Mouse (Mus musculus) heart, adult 9 months (tissue): ENCODE results near the gene Pilra.
"Not testable (repeated sequence)": the region's sequence is repeated elsewhere in the genome, so short reads cannot be mapped to it uniquely, and the experiment has no call there.

Experiments used
- DNase-seq, 2 experiments: peaks; one replicate each; pipeline ENCODE4 v3.0.0; 2022; ENCODE audit warnings: low spot score in 2 of 2

The Pilra gene

DNA sequence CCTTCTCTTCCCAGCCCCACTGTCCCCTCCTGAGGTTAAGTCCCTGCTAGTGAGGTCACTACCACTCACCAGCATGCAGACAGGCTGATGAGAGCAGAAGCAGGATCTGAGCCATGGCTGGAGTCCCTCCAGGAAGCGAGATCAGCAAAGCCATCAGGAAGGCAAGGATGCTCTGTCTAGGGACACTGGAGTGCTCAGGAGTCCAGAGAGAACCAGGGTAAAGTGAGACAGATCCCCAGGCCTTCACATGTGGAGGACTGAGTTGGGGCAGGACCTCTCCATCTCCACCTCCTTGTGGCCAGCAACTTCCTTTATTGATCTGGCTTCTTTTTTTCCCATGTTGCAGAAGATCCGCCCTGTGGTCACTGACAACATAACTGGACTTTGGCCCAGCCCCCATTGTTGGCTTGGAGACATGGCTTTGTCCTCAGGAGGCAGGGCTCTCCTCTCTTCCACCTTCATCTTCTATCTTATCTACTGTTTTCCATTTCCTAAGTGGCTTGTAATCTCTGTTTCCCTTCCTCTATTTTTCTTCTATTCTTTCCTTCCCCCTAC, at the start of gene Pilra:
Pilra (minus strand) TSS at position 316 of the 555 bp plus-strand sequence.
- DNase-seq = not testable (repeated sequence)

DNA sequence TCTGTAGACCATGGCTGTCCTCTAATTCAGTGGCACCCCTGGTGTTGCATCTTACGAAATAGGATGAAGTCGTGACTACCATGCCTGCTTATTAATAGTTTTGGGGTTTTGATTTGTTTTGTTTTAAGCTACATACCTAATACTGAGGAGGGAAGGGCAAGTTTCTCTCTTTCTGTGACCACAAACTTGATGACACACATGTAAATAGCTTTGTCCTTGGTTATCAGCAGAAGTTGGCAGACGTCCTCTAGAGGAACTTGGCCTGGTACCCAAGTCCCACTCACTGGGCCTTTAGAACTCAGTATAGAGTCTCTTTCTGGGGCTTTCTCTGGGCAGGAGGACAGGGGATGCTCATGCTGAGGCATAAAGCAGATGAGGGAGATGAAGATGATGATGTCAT, 47.3 kb upstream of the Pilra start:
- DNase-seq = no peak

DNA sequence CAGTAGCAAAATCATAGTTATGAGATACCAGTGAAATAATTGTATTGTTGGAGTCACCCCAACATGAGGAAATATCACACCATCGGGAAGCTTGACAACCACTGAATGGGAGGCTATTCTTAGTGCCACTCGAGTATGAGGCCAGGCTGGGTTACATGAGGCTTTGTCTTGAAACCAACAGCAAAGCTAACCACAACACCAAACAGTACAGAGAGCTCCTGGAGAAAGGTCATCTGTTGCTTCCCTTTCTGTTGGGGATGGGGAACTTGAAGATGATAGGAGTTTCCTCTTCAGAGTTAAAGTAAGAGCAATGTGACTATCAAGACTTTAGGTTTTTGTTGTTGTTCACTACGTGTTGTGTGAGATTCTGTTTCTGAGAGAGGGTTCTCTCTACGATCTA, 46.8 kb upstream of the Pilra start:
- no peak for DNase-seq

DNA sequence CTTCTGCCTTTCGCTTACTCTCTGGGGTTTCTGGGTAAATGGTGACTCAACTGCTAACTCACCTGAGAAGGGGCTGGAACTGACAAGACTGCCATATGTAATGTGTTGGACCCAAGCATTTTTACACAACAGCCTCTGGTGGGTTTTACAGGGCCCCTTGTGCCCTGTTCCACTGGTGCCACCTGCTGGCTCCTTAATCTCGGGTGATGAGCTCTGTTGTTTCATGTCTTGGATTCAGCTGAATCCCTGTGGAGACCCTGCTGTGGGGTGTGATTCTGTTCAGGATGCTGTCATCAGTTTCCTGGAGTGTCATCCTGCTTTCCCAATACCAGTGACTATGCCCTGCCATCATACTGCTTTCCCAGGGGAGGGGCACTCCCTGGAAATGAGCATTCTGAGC, 41.8 kb upstream of the Pilra start:
- DNase-seq = no peak

- no peak for DNase-seq
Observed at GRCm38 (mm10) chr5:137875054-137875453, 39.0 kb upstream of the Pilra start.

GRCm38 (mm10) chr5:137872381-137872702, 36.3 kb upstream of the Pilra start:
- DNase-seq = not testable (repeated sequence)

- not testable (repeated sequence) for DNase-seq
Observed at GRCm38 (mm10) chr5:137871644-137872380, 35.7 kb upstream of the Pilra start, which contains the start of gene Pilrb2. TSS of gene Pilrb2 (minus strand) at chr5:137871815.

DNA sequence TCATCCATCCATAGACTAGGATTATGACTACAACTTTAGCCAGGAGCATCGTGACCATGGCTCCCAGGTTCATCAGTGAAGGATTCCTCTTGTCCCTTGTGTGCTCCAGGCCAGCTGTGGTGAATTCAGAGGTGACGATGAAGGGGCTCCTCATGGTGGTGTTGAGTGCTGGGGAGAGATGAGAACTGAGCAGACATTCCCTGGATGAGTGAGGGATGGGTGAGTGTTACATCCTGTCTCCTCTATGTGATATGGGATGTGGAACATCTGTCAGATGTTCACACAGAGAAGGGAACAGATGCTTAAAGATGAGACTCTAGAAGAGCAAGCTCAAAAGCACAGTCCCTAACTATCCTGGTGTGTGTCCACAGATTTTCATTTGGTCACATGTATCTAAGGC, 32.5 kb upstream of the Pilra start:
- not testable (repeated sequence) for DNase-seq

DNA sequence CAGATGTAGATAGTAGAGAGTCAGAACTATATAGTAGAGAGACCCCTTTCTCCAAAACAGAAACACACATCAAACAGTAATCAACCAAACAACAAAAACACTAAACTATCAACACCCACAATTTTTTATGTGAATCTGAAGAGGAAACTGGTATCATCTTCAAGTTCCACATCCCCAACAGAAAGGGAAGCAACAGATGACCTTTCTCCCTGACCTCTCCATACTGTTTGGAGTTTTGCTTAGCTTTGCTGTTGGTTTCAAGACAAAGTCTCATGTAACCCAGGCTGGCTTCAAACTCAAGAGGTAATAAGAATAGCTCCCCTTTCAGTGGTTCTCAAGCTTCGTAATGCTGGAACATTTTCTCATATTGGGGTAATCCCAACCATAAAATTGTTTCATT, 27.9 kb upstream of the Pilra start:
- DNase-seq = not testable (repeated sequence)

DNA sequence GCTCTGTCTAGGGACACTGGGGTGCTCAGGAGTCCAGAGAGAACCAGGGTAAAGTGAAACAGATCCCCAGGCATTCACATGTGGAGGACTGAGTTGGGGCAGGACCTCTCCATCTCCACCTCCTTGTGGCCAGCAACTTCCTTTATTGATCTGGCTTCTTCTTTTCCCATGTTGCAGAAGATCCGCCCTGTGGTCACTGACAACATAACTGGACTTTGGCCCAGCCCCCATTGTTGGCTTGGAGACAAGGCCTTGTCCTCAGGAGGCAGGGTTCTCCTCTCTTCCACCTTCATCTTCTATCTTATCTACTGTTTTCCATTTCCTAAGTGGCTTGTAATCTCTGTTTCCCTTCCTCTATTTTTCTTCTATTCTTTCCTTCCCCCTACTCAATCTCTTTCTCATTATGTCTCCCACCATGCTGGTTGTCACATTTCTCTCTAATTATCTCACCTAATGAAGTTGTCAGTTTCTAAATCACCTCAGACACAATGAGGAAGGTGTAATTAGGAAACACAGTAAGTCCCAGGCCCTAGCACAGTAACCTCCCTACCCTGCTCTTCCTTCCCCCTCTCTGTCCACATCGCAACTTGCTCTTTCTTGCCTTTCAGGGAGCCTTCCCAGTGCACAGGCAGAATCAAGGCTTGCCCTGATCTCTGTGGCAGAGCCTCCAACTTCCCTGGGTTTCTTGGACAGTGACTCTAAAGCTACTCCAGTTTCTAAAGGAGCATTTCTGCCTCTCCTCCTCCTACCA, 22.1 kb upstream of the Pilra start, which contains the start of gene Pilrb1:
Pilrb1 (minus strand) TSS at position 147 of the 751 bp plus-strand sequence.
- peak; percentile 22 to 47 for DNase-seq

- not testable (repeated sequence) for DNase-seq
Observed at GRCm38 (mm10) chr5:137856870-137857269, 20.8 kb upstream of the Pilra start.

- DNase-seq = not testable (repeated sequence)
Observed at GRCm38 (mm10) chr5:137854907-137855306, 18.8 kb upstream of the Pilra start.

DNA sequence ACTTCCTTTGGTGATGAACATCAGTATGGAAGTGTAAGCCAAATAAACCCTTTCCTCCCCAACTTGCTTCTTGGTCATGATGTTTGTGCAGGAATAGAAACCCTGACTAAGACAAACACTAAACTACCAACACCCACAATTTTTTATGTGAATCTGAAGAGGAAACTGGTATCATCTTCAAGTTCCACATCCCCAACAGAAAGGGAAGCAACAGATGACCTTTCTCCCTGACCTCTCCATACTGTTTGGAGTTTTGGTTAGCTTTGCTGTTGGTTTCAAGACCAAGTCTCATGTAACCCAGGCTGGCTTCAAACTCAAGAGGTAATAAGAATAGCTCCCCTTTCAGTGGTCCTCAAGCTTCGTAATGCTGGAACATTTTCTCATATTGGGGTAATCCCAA, 14.2 kb upstream of the Pilra start:
- DNase-seq = not testable (repeated sequence)

DNA sequence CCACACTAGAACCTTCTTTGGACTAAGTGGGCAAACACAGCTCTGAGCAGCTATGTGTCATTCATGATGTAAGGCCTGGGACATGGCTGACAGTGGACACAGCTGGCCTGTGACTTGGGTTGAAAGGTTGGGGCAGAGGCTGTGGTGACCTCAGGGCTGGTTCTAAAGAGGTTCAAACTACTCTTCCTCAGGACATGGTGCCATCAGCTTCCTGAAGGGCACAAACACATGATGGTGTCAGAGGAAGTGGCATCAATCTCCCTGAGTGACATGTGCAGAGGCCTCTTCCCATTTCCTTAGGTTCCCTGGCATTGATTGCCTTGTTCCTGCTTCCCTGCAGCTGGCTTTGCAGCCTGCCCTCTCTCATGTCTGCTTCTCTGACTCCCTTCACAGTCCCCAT, 1.0 kb upstream of the Pilra start:
- DNase-seq = not testable (repeated sequence)

DNA sequence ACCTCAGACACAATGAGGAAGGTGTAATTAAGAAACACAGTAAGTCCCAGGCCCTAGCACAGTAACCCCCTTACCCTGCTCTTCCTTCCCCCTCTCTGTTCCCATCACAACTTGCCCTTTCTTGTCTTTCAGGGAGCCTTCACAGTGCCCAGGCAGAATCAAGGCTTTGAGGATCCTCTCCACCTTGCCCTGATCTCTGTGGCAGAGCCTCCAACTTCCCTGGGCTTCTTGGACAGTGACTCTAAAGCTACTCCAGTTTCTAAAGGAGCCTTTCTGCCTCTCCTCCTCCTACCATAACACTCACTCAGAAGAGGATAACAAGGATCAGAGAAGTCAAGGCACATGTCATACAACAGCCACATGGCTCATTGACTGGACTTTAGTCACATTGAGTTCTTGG, 530 bp upstream of the Pilra start:
- DNase-seq = no peak

- no peak for DNase-seq
Observed at GRCm38 (mm10) chr5:137833500-137833899, 2.6 kb downstream of the Pilra start.

- peak in 1 of 2 experiments; percentile 27 for DNase-seq
Observed at GRCm38 (mm10) chr5:137831506-137831905, 4.6 kb downstream of the Pilra start.

DNA sequence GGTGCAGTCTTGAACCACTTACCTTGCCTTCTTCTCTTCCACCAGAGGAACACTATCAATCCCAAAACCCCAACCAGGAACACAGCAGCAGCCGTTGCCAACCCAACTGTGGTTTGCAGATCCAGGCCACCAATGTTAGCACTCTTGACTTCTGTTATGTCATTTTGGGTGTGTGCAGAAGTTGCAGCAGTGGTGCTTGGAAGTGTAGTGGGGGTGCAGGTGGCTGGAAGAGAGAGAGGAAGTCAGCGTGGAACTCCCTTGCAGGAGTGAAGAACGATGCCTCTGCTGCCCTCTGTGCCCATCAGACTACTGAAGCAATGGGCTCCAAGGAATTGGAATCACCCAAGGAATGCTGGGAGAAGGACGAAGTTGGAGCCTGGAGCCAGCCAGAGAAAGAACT, 5.0 kb downstream of the Pilra start:
- DNase-seq = no peak

- peak; percentile 11 to 29 for DNase-seq
Observed at GRCm38 (mm10) chr5:137830238-137830637, 5.8 kb downstream of the Pilra start.

DNA sequence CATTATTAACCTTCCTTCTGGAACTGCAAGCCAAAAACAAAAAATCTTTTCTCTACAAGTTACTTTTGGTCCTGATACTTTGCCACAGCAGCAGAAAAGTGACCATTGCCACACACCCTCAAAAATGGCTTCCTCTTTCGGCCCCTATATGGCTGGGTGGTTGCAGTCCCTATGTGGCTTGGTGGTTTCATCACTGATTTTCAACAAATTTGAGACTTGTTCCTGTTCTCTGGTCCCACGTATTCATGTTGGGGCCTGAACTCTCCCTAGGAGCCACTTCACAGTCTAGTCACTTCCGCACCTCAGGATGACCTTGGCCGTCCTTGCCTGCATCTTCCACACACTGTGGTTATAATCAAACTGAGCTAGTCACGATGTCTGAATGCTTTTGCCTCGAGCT, 7.4 kb downstream of the Pilra start:
- no peak for DNase-seq

DNA sequence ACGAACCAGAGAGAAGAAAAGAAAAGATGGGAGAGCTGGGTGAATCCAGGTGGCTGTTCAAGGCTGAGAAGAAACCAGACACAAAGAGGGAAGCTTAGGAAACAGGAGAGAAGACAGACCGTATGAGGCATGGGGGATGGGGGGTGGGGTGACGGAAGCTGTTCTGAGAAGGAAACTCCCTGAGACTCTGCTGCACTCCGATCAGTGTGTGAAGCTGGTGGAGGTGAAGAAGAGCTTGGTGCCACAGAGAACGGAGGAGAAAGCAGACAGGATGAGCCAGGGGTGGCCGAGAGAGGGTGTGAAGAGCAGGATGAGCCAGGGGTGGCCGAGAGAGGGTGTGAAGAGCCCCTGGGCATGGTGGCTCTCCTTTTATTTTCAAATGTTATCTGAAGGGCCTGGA, 9.7 kb downstream of the Pilra start:
- DNase-seq = no peak

DNA sequence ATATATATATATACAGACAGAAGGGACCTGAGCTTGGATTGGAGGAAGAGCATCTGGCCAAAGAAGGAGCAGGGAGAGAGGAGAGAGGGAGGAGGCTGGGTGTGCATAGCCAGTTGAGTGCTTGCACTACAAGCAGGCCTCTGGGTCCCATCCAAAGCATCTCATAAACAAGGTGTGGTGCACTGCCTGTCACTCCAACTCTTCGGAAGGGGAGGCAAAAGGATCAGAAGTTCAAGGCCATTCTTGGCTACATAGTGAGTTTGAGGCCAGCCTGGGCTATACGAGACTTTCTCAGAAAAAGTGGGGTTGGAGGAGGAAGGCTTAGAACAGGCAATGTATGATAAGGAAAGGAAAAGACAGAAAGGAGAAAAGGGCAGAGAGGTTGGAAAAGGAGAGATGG, 10.1 kb downstream of the Pilra start:
- DNase-seq = no peak

DNA sequence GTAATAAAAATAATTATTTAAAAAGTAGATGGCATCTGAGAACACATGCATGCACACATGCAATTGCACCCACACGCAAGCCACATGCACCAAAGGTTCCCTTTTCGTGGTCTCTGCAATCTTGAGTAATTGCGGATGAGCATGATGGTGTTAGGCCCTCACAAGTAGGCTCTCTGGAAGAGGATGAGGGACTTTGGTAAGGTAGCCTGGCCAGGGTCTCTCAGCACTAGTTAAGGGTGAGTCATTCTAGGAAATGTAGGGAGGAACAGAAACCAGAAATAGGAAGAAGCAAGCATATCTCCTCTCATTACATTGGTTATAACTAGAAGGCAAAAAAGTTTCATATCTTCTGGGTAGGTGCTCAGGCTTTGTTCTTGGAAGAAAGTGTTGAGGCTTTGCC, 11.1 kb downstream of the Pilra start:
- no peak for DNase-seq
